Mouse (Mus musculus) ES-Bruce4 (cell line): Measurements from ENCODE around the gene Rrn3.

Source experiments
- CTCF ChIP-seq: IDR thresholded peaks from one replicate; pipeline ENCODE4 v1.8.1; 2011; ENCODE audit warnings: low read depth, low read length
- EP300 ChIP-seq: IDR thresholded peaks from 2 replicates; pipeline ENCODE4 v1.6.1; 2011; ENCODE audit warnings: low read depth, low read length; ENCODE audit not compliant: insufficient read depth
- POLR2A ChIP-seq: IDR thresholded peaks from one replicate; pipeline ENCODE4 v1.8.1; 2011; ENCODE audit warnings: low read length; ENCODE audit not compliant: insufficient read depth

DNA sequence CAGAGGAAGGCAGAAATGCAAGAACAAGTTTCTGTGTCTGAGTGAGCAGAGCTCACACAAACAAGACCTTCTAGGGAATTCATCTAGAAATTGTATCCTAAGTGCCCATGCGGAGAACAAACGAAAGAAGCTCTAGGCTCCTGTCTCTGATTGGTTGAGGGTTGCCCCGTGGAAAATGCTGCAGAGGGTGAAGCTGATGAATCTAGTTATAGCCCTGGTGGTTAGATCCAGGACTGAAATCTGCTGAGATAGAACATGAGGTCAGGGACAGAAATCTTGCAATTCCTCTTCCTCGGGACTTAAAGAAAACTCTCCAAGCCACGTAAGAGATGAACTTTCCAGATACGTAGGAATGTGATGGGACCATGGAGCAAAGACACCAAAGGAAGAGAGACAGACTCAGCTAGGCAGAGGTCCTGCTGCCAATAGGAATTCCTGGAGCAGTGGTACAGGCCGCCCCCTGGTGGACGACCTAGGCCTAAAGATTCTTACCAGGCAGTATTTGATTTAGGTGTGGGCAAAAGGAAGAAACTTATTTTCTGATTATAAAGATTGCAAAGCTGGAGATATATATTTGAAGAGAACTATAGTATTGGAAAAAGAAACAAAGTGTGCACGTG lies 46.9 kb upstream of the Rrn3 start:
- TF ChIP-seq CTCF (peak; percentile 87), POLR2A (no peak), EP300 (0 out of 2 replicates have a peak, but pooled peaks have one; percentile 3)
